Mouse (Mus musculus) megakaryocyte, adult 5-6 weeks (primary cell): ENCODE measurements around the gene Igf1r. TPM values are rescaled to one million over a fixed set of nuclear protein-coding genes. Genes with fewer than 3 reads are reported as not detected.

Experiments
- ATAC-seq: 2 replicates; pipeline ENCODE4 v1.8.0; 2016; ENCODE audit warnings: mild to moderate bottlenecking, inconsistent platforms; ENCODE audit not compliant: poor library complexity, severe bottlenecking
- total RNA-seq, 2 experiments: library from RNA; stranded (forward) in 1 of 2; stranded (reverse) in 1 of 2; fragments of 153-499, 151-499 nt in 1 of 2; fragments of 221-1000, 200-1000 nt in 1 of 2; gene quantifications; 2 replicates each; pipeline versions ENCODE4 v1.2.3 to v1.2.4; 2015 to 2017

The Igf1r gene
- total RNA-seq, 2 experiments from 2014 or later, result 12.9 to 18.2 TPM

- ATAC-seq, result no peak
These were observed 259.3 kb downstream of the Igf1r start for GRCm38 (mm10) chr7:68211883-68212282.

GRCm38 (mm10) chr7:68213842-68214241, 261.2 kb downstream of the Igf1r start:
- ATAC-seq, result no peak

- ATAC-seq, result no peak
These were observed 263.0 kb downstream of the Igf1r start for GRCm38 (mm10) chr7:68215522-68216070.

GRCm38 (mm10) chr7:68218879-68219278, 266.3 kb downstream of the Igf1r start:
- no peak for ATAC-seq

- no peak for ATAC-seq
These were observed 269.1 kb downstream of the Igf1r start for GRCm38 (mm10) chr7:68221677-68222230.

GRCm38 (mm10) chr7:68223356-68223808, 270.8 kb downstream of the Igf1r start:
- ATAC-seq, result no peak

- ATAC-seq, result no peak
These were observed 271.4 kb downstream of the Igf1r start for GRCm38 (mm10) chr7:68224006-68224405.

GRCm38 (mm10) chr7:68225427-68226054, 272.9 kb downstream of the Igf1r start:
- ATAC-seq, result no peak

GRCm38 (mm10) chr7:68227021-68227420, 274.4 kb downstream of the Igf1r start:
- ATAC-seq, result 0 out of 2 replicates have a peak, but pooled peaks have one; percentile 10

- ATAC-seq, result no peak
These were observed 275.0 kb downstream of the Igf1r start for GRCm38 (mm10) chr7:68227621-68228020.

- no peak for ATAC-seq
These were observed 275.9 kb downstream of the Igf1r start for GRCm38 (mm10) chr7:68228491-68228890.

- no peak for ATAC-seq
These were observed 278.2 kb downstream of the Igf1r start for GRCm38 (mm10) chr7:68230831-68231230.

GRCm38 (mm10) chr7:68232521-68232920, 279.9 kb downstream of the Igf1r start:
- no peak for ATAC-seq

- ATAC-seq, result no peak
These were observed 281.1 kb downstream of the Igf1r start for GRCm38 (mm10) chr7:68233619-68234223.

- ATAC-seq, result no peak
These were observed 284.2 kb downstream of the Igf1r start for GRCm38 (mm10) chr7:68236817-68237216.

- ATAC-seq, result no peak
These were observed 286.7 kb downstream of the Igf1r start for GRCm38 (mm10) chr7:68239220-68239827.

GRCm38 (mm10) chr7:68241205-68241604, 288.6 kb downstream of the Igf1r start:
- no peak for ATAC-seq

- ATAC-seq, result no peak
These were observed 293.1 kb downstream of the Igf1r start for GRCm38 (mm10) chr7:68245681-68246080.

- ATAC-seq, result no peak
These were observed 293.6 kb downstream of the Igf1r start for GRCm38 (mm10) chr7:68246249-68246648.

- no peak for ATAC-seq
These were observed 297.8 kb downstream of the Igf1r start for GRCm38 (mm10) chr7:68250411-68250810.

GRCm38 (mm10) chr7:68250902-68251301, 298.3 kb downstream of the Igf1r start:
- ATAC-seq, result no peak
